Mouse (Mus musculus) ovary, adult 18-20 months (tissue): ENCODE data around the gene Prelp.
"Not testable (repeated sequence)": the region's sequence is repeated elsewhere in the genome, so short reads cannot be mapped to it uniquely, and the experiment has no call there.

ENCODE experiments used
- DNase-seq: peaks from one replicate; pipeline ENCODE4 v3.0.0; 2022; ENCODE audit warnings: low spot score, mixed read lengths

Gene Prelp

DNA sequence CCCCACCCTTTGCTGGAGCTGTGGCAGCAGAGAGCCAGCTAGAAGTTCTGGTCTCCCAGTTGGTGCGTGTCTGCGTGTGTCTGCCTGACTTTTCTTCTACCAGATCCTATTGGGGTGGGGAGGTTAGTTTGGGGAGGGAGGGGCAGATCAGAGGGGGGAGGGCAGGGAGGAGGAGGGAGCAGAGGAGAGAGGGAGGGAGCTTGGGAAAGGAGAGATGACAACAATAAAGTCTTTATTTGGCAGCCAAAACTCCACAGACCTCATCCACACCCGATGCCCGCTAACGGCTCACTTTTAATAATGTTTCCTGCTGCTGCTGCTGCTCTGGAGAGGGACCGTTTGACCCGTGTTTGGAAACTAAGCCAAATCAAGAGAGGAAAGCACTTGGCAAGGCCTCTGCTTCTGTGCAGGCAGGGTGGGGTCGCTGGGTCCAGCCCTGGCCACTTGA, at the start of gene Prelp:
Gene Prelp, minus strand, starts transcription at position 111 of the 448 bp plus-strand sequence.
- DNase-seq = no peak

DNA sequence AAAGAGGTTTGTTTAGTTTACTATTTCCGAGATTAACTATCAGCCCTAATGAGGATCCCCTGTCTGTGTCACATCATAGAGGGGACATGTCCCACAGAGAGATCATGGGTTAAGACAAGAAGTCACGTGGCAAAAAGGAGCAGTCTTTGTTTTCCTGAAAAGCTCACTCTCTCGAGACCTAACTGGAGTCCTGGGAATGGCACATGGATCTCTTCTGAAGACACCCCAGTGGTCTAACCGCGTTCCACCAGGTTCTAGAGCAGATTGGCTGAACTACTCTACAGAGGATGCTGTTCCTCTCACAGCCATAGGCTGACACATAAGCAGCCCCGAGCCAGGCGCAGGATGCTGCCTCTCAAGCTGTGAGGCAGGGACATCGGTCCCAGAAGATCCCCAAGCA, 48.2 kb upstream of the Prelp start:
- DNase-seq = no peak

DNA sequence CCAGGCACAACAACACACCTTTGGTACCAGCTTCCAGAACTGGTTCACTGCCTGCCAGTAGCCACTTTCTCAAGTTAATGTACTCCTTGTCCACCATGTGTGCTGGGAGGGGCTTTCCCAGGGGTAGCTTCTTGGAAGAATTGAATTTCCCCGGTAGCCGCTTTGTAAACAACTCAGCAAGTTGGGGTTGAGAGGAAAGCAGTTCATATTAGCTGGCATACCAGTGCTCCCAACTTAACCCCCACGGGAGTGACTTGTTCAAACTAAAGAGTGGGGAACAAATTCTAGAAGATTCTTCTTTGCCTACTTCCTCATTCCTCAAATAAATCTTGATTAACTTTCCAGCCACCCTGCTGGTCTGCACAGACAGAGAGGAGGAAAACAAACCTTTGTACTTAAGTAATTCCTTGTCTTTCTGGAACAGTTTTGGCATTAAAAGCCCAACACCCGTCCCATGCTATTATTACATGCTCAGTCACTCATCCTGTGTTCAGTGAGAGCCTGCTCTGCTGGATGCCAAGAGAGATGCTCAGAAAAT, 47.6 kb upstream of the Prelp start:
- no peak for DNase-seq

DNA sequence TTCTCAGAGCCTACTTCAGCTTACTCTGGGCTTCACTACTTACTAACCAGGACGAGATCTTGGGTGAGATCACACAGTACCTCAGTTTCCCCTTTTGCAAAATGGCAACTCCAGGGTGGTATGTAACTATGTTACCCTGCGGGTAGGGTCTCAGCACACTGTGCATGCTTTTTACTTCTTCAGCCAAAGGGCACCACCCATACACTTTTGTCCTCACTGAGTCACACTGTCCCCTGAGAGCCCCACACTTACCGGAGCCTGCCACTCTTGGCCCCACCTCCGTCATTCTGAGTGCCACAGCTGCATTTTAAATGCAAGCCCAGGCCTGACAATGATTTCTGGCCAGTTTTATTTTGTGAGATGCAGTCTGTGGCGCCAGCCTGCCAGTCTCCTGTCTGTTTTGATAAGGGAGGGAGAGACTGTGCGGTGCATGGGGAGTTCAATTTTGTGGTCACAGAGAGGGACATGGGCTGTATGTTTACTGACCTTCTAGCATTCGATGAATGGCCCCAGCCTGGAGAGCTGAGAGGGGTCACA, 46.3 kb upstream of the Prelp start:
- DNase-seq = no peak

DNA sequence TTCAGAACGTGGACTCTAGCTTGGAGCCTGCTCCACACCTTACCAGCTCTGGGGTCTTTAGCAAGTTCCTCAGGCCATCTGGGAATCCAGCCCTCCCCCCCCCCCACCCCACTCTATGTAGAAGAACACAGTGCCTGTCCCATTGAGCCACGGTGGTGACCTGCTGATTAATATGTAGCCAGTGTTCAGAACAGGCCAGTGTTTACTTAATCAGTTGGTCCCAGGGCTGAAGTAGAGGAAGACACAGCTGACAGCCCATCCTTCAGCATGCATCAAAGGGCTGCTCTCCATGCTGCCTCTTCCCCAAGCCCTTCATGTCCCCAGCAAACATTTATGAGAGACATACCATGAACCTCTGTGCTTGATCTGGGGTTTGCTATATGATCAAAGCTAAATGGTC, 44.8 kb upstream of the Prelp start:
- DNase-seq = no peak

DNA sequence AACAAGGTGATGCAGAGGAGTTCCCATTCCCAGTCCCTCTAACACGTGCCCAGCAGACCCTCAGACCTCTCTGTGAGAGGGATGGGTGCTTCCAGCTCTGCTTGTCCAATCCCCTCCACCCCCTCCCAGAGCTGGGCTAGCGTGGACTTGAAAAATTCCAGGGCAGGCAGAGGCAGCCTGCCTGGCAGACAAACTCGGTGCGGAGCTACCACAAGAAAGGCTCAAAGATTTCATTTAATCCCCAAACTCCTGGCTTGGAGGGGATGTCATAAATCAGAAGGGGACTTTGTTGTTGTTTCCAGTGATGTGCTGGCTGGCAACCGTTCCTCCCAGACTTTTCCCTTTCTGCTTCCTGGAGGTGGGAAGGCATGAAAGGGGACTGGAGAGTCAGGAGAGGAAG, 44.1 kb upstream of the Prelp start:
- DNase-seq = no peak

DNA sequence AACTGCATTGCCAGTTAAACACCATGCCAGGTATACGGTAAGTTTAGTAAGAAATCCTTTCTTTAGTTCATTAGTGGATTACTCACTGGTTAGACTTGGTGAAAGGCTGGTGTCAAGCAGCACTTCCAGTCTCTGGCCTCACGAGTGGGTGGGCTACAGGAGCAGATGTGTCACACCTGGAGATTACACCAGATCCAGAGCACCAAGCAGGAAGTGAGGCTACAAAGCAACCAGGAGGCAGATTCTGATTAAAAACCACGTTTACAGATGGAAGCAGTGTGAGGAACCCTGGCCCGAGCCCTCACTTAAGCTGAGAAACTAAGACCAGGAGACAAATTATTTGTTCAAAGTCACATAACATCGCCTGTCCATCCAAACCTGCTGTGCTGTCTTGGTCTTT, 43.5 kb upstream of the Prelp start:
- DNase-seq = no peak

DNA sequence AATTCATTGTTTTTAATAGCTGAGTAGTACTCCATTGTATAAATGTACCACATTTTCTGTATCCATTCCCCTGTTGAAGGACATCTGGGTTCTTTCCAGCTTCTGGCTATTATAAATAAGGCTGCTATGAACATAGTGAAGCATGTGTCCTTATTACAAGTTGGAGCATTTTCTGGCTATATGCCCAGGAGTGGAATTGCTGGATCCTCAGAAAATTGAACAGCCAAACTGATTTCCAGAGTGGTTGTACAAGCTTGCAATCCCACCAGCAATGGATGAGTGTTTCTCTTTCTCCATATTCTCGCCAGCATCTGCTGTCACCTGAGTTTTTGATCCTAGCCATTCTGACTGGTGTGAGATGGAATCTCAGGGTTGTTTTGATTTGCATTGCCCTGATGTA, 42.4 kb upstream of the Prelp start:
- DNase-seq = not testable (repeated sequence)

DNA sequence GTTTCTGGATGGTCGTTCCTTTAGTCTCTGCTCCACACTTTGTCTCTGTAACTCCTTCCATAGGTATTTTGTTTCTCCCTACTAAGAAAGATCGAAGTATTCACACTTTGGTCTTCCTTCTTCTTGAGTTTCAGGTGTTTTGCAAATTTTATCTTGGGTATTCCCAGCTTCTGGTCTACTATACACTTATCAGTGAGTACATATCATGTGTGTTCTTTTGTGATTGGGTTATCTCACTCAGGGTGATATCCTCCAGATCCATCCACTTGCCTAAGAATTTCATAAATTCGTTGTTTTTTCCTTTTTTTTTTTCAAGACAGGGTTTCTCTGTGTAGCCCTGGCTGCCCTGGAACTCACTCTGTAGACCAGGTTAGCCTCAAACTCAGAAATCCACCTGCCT, 41.9 kb upstream of the Prelp start:
- not testable (repeated sequence) for DNase-seq

DNA sequence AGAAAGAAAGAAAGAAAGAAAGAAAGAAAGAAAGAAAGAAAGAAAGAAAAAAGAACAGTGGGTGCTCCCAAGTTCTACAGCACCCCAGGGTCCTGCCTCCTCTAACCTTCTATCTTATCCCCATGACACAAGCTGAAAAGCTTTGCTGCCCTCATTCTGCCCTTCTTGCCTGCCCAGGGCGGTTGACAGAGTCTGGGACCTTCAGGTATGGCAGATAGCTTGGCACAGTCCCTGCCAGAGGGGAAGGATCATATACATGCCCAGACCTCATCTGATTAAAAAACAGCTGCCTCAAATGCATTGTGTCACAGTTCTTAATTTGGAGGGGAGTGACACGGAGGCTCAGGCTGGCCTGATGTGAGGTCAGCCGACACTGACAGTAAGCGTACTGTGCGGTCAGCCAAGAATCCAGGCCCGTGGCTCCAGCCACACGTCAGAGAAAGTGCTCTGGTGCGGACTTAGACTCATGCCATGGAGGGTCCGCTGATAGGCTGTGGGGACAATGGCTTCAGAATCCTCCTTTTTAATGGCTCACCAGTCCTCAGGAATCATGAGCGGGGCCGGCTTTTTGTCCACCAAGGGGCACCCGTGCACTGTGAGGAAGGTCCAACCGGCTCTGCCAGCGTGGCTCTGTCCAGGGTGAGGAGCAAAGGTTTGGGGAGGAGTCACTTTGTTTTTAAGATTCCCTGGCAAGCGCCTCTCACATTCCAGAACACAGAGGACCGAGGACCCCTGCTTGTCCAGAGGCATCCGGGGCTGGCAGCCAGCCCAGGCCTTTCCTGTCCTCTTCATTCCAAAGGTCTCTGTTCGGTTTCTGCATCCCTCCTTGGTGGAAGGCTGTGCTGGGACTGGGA, 40.3 kb upstream of the Prelp start:
- peak; percentile 75 for DNase-seq

DNA sequence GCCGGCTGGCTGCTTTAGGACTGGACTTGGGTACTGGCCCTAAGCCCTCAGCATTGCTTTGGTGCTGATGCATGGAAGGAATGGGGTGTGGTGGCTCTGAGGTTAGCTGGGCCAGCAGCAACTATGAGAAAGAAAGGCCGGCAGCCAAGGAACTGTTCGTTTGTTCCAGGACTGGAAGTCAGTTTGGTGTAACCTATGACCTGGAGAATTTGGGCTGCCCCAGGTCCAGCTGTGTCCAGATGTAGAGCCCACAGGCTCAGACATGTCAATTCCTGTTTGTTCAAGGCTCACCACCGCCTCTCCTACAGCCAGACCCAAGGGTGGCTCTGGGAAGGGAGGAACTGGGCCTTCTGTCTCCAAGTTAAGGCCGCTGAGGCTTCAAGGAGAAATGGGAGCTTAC, 38.3 kb upstream of the Prelp start:
- DNase-seq = peak; percentile 31

DNA sequence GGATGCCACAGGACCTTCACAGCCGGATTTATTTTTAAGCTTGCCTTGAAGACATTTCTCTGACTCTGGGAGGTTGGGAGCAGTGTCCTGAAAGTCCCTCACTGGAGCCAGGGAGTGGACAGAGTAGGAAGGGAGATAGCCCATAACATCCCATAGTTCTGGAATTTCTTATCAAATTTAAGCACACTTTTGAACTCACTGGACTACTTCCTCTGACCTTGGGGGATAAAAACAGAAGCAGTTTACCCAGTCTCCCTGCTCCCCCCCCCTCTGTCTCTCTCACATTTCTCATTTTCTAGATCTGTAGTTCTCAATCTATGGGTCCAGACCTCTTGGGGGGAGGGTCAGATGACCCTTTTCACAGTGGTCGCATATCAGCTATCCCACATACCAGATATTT, 32.8 kb upstream of the Prelp start:
- no peak for DNase-seq

DNA sequence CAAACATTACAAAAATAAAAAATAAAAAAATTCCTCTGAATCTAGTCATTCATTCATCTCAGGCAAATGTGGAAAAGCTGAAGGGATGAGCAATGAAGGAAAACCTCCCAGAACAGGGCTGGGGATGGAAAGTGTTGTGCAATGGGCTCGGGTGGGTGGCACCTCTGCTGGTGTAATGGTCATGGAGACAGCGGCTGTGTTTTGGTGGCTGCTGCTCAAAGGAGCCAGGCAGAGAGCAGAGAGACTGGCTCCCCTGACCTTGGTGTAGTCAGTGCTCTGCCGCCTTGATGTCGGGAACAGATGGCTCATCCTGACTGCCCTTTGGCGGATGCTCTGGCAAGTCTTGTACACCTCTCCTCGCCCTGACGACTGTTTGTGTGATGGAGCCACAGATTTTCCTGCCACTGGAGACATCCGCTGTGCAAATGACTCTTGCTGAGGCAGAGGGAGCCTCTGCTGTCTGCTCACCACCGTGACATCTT, 32.1 kb upstream of the Prelp start:
- DNase-seq = peak; percentile 31

DNA sequence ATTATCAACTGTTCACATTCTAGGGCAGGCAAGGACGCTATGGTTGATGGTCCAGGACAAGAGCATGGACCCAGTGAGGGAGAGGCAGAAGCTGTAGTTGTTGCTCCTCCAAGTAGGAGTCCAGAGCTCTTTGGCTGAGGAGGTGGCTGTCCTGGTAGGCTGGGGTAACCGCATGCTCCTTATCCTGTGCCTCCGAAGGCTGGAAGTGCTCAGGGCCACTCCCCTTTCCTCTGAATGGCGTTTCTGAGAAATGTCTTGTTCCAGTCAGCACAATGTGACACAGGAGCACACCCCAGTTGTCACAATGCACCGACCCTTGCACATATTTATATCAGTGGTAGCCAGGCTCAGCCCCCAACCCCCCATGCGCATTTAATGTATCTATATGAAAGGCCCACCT, 30.4 kb upstream of the Prelp start:
- no peak for DNase-seq

DNA sequence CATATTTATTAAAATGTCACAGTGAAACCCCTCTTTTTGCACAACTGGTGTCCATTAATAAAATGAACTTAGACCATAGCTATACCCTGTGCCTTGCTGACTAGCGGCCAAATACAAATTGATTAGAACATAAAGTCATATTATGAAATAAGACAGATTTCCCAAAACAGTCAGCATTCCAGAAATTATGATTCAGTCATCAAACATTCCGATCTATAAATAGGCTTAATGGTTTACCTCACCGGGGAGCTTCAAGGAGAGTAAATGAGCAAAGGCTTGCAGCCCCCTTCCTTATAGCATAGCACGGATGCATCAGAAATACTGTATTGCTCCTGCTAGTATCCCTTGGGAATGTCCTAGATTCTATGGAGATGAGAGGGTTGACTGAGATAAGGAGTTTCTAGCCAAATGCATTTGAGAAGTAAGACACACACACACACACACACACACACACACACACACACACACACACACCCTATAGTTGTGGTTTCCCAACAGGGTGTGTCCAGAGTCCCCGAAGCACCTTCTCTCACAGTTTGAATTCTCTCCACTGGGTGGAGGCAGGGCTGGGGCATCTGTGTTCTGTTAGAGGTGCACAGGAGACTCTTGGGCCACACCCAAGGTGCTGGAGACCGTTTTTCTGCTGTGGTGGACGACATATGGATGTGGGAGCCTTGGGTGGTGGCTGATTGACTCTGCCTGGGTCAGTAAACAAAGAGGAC, 29.0 kb upstream of the Prelp start:
- DNase-seq = no peak

DNA sequence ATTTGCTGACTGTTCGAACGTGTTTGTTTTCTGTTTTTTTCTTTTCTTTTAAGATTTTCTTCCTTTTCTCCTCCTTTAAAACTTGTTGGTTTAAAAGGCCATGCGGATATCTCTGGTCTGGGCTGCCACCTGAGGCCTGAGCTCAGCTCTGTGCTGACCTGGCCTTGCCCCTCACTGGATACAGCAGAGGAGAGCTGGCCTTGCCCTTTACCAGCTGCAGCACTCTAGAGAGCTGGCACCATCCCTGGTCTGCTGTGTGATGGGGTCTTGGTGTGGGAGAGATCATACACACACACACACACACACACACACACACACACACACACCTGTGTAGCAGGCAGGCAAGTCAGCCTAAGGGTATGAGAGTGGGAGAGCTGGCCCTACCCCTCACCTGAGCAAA, 23.9 kb upstream of the Prelp start:
- no peak for DNase-seq

DNA sequence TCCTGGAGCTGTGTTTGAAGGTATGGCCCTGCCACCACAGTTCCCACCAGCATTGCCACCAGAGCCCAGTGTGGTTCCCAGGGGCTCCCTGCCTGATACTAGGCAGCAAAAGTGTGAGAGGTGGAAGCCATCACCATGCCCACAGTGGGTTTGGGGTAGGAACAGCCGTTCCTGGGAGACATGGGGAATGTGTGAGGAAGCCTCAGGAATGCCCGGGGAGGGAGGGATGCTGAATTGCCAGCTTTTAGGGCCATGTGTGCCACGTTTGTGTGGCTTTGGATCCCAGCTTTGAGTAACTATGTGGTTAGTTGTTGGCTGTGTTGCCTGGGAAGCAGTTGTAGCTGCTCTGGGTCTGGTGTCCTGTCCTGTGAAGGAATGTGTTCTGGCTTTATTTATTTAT, 20.7 kb upstream of the Prelp start:
- no peak for DNase-seq

DNA sequence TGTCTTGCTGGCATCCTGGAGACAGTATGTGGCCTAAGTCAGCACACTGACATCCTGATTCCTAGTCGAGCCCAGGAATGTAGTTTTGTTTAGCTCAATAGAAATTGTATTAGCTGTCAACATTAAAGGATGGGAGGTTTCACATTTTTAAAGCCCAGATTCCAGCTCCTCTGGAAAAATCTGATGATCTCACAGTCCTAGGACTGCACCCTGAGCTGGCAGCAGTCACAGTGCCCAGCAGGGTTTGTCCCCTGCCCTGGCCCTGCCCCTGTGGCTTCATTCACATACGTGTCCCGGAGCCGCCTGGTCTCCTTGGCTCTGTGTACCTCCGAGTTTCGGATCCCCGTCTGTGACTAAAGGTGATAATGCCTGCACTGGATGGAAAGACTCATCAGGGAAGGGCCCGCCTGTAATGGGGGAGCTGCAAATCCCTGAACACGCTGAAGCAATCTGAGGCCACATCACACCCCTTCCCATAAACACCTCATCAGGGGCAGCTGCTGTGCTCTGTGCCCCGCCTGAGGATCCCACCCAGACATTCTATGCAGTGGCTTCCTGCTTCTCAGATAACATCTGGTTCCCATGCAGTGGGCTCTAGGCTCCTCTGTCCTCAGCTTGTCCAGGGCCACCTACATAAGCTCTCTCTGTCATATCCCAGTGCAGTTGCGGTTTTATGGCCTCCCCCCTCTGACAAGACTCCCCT, 20.1 kb upstream of the Prelp start:
- DNase-seq = no peak

DNA sequence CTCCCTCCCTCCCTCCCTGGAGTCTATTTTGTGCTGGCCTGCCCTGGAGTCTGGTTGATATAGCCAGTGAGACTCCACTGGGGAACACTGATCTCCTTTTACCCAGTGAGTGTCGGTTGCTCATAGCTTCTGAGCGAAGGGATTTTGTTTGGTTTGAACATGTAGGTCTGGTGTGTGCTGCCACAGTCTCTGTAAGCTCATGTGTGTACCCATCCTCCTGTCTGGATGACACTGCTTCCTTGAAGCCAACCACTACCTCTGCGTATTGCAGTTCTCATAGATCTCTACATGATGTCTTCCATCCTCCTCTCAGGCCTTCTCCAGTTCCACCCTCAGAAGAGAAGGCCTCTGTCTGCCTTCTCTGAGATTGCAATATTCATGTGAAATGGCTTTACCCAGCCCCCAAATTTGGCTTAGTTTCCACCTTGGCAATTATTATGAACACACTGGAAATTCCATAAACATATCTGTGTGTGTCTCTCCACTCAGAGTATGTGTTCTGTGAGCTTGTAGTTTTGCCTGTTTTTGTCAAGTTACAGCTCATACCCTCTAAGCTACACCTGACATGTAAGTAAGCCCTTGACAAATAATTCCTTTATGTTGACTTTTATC, 19.4 kb upstream of the Prelp start:
- no peak for DNase-seq

DNA sequence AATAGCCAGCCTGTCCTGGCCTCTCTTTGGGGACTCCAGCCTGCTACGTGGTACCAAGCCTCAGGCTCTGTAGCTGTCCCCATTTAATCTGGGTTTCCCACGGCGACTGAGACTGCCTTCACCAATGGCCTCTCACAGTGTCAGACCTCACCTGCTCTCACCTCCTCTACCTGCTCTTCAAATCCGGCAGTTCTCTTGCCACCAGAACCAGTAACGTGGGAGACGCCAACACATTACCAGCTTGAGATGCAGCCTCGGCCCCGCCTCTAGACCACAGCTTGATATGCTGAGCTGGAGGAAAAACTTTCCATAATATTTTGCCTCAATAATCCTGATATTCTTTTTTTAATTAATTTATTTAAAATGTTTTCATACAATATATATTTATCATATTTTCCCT, 18.5 kb upstream of the Prelp start:
- DNase-seq = no peak

DNA sequence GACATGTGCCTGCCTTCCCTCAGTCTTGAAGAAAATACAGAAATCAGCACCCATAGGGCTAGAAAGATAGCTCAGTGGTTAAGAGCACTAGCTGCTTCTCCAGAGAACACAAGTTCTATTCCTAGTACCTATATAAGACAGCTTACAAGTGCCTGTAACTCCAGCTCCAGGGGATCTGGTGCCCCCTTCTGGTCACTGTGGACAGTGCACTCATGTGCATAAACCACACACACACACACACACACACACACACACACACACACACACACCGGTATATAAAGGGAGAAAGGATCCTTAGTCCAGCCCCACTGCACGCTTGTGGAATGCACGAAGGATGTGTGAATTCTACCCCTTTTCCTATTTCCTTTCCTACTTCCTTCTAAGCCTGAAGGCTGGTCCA, 15.0 kb upstream of the Prelp start:
- DNase-seq = no peak
